Mouse (Mus musculus) layer of hippocampus, postnatal 36 days (tissue): ENCODE data around the gene Cdkal1. TPM values are rescaled to one million over a fixed set of nuclear protein-coding genes. Genes with fewer than 3 reads are reported as not detected.

Source experiments
- DNase-seq, 2 experiments: peaks; one replicate each; pipeline ENCODE4 v3.0.0; 2022
- total RNA-seq, 2 experiments: library from RNA; stranded (reverse); gene quantifications; 2 replicates each; pipeline ENCODE4 v1.2.3; 2021

Gene Cdkal1
- total RNA-seq, 2 experiments from 2014 or later = 22.7 to 29.0 TPM

DNA sequence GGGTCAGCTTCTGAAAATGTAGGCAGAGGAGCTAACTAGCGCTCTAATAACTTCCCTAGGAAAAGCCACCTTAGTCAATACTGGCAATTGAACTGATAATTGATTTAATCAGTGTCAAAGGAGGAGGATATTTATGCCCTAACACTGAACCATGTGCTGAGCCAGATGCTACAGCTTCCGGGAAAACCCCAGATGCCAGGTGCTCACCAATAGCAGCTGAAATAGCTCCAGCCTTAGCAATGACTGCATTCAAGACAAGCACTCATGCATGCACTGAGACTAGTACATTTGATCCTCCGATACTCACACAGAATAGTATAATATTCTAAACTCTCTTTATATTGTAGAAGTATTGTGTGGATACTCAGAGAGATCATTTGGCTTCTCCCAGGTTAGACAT, 368.8 kb downstream of the Cdkal1 start:
- DNase-seq = no peak

DNA sequence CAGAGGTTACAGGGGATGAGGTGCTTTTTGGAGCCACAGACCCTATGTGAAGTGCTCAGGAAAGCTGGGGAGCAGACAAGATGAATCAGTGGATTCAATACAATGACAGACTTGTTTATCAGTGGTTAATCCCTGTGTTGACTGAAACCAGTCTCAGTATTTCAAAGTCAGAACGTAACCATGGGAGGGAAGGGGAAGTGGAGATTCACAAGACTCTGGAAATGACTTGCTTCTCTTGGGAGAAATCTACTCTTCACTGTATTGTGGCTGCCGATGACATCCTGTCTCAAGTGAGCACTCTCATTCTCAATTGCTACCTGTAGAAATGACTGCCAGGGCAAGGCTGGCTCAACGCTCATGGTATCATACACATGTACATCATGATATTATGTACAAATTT, 371.5 kb downstream of the Cdkal1 start:
- no peak for DNase-seq

DNA sequence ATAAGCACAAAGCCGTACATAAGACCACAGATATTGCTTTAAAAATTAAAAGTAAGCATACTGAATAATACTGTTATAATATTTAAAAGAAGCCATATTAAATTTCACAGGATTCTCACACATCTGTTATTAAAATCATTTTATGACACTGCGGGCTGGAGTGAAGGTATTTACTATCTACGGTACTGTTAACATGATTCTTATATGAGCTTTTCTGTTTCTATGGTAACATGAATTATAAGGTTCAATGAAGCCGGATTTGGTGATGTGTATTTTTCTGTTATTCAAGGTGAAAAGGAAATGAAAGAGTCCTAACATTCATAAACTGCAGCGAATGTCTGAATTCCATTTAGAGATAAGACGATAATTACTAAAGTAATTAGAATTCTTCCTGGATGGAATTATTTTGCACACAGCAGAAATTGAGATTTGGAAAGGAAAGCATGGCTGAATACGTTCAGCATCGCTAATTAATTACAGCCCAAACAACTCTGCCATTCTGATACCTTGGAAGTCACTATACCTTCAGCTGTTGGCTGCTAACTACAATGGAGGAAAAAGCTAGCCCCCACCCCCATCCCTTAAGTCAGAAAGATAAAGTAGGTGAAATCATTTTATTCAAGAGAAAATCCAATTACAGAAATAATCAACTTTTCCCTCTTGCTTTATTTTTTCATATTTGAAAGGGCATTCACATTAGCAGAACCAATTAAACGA, 373.2 kb downstream of the Cdkal1 start:
- no peak for DNase-seq

DNA sequence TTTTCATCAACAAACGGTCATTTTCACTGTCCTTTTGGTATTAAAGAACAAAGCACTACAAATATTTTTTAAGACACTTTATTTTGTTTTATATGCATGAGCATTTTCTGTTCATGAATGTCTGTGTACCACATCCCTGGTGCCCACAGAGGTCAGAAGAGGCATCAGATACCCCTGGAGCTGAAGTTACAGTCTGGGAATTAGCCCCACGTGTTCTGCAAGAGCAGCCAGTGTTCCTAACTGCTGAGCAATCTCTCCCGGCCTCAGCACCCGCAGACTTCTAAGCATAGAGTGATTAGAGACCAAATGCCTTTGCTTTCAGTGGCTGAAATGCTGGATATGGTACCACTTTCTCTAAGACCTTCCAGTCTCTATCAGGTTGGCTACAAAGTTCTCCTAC, 379.1 kb downstream of the Cdkal1 start:
- DNase-seq = no peak

DNA sequence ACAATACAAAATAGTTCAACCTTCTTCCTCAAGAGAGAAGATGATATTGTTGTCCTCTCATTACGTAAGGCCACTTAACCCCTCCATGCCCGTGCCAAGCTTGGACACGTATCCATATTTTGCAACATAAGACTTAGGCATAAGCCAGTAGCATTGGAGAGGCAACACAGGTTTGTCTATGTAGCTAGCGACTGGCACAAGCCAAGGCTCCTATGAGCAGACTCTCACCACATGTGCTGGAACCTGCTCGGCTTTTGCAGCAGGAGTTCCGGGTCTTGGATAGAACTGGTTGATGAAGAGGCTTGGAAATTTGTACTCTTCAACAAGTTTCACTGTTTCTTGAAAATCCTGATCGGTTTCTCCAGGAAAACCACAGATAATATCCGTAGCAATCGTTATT, 381.2 kb downstream of the Cdkal1 start:
- DNase-seq = no peak

DNA sequence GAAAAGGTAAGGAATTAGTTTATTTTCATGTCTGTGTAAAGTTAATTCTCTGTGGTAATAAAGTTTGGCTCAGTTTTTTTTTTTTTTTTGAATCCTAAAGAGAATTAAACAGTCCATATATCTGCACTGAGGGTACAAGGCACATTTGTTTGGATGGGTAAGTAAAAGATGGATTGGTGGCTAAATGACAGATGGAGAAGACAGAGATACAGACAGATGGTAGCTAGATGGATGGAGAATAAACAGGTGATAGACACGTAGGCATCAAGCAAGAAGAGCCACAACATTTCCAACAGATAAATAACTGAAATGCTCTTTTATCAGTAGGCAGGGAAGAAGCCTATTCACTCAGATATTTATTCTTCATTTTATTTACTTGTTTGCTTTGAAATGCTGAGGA, 381.7 kb downstream of the Cdkal1 start:
- DNase-seq = no peak

DNA sequence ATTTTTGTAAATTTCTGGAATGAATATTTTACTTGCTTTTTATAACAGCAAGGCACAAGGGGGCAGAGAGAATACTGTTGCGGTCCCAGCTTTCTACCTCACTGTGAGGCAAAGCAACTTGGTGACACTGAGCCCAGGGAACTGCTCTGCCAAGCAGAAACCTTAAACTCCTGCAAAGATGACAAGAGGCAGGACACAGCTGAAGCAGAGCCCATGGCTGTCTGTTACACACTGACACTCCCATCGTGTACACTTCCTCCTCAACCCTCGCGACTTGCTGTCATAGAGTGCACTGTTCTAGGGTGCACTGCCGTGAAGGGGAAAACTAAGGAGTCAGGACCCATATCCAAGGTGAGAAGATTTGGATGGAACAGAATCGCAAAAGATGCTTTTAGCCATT, 393.2 kb downstream of the Cdkal1 start:
- no peak for DNase-seq

DNA sequence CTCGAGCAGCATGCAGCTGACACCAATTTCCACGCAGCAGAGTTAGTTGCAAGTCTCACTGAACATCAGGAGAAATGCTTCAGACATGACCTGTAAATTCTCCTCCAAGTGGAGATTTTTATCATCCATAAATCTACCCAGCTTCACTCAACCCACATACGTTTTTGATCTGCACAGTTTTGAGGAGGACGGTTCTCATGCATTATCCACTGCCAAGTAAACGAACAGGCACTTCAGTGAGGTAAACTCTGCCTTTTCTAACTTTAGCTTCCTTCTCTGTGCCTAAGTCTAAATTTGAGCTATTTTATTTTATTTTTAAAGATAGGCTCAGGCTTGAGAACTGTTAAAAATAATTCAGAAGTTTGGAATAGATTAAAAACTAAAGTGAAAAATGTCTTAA, 394.7 kb downstream of the Cdkal1 start:
- DNase-seq = no peak

DNA sequence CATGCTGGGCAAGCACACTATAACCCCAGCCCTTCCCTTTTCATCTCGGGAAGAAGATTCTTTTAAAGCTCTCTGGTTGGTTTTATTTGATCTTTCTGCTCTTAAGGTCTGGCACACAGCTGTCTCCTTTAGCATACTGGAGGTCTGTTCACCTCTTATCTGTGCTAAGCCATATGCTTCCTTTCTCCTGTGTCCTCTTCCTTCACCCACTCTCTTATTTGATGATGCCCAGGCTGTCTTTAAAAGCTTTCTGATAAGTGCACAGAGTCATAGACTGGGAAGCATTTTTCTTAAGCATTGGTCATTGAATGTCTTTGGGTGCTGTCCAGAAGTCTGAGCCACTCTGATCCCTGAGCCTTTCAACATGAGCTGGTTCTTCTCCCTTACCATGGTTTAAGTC, 397.1 kb downstream of the Cdkal1 start:
- no peak for DNase-seq

DNA sequence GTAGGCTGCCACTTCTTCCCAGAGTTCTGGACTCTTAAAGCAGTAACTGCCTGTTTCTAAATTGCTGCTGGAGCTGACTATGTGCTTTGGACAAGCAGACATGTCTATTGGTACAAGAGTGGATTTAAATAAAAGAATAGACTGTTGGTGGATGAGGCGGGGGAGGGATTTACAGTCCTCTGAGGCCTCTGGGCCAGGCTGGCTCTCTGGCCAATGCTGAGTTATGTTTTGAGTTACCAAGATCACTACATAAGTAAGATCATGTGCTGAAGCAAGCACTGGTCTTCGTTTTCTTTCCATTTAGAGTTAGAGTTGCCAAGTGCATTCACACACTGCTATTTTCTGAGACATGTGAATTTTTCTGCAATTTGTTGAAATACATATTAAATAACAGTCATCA, 418.4 kb downstream of the Cdkal1 start:
- DNase-seq = no peak

DNA sequence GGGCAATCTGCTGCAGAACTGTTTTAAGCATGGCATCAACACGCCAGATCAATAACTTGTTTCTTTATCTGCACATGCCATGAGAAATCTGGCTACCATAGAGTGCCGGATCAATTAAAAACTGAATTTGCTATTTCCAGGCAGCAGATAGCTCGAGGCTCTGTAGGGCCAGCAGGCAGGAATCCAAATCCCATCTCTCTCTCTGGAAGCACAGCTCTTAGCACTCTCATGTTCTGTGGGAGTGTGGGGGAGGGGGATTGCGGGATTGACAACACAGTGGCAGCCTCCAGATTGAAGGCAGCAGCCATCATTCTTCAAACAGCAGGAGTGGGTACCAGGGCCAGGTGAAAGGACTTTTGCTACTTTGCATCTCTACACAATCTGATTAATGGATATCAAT, 420.7 kb downstream of the Cdkal1 start:
- peak; percentile 56 to 57 for DNase-seq

DNA sequence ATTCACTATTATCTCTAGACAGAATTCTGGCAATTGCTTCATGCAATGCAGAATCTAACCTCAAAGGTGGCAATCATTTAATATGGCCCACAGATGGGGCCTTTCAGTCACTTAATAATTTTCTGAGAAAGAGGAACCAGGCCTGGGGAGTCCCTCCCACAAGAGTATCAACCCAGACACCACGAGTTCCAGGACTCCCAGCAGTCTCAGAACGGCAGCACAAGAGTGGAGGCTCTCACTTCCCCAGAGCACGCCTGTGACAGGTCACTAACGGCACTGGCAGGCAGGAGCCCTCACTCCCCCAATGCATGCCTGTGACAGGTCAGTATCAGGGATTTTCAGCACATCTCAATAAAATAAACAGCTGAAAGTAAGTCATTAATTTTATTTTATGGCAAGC, 424.6 kb downstream of the Cdkal1 start:
- DNase-seq = no peak

DNA sequence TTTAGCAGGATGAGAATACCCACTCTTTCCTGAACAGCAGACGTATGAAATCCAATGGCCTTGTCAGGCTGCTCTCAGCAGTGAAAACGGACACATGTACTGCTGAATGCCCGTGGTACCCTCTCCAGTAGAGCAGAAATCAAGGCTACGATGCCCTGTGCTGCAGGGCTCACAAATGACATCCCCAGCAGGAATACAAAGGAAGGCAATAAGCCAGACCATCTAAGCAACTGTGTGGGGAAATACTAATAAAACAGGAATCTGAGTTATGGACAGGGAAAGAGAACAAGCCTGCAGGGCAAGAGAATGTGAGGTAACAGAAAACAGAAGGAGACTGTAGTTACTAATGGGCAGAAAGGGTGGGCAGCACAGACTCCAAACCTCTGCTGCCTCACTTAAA, 425.6 kb downstream of the Cdkal1 start:
- no peak for DNase-seq

DNA sequence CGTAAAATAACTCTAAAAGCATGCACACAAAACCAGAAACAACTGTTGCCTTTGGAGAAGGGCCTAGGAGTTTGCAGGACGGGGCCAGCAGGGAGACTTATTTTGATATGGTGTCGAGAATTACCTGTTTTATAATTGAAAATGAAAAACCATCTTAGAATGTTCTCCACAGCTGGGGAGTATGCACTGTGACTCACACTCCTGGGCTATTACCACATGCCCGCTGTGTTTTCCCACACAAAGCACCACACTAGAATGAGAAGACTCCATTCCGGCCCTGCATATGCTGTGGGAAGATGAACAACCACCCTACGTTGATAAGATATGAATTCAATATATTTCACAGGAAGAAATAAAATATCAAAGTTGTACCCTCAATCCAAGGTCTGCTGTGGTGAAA, 426.3 kb downstream of the Cdkal1 start:
- DNase-seq = no peak

DNA sequence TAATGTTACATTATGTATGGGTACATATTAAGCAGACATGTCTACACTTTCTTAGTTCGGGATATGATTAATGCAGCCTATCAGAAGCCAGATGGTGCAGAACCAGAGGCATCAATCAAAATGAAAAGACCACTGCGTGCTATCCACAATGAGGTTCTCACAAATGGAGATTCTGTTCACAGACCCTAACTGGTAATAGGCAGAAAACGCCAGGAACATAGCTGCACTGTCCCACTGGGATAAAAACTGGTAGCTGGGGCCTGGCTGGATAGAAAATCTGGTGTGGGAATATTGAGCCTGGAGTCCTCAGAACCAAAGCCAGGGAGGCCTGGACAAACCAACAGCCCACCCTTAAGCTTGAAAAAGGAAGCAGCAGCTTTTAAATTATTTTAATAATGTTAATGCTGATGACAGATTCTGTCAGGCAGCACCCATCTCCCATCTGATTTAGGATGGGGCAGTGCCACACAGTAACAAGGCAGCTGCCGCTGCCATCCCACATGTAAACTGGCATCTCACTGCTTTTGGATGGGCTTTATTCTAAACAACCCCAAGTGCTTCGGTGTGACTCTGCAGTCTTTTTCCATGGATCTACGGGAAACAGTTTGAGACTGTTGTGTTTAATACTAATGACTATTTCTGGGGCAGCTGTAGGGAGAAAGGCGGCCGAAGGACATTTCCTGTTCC, 438.9 kb downstream of the Cdkal1 start:
- DNase-seq = peak in 1 of 2 experiments; percentile 31

DNA sequence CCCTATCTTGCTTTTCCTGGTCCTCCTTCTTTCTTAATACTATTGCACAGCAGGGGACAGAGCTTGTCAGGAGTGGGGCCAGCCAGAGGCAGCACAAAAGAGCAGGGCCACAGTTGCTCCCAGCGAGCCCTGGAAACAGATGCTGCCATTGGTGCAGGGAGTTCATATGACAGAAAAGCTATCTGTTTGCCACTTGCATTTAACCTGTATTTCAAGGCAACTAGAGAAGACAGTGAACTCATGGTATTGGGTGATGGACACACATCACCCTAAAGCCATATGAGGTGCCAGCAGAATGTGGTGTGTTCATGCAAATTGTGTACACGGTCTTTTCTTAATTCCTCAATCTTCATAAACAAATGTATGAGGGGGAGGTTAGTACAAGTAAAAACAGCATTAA, 439.5 kb downstream of the Cdkal1 start:
- DNase-seq = no peak

DNA sequence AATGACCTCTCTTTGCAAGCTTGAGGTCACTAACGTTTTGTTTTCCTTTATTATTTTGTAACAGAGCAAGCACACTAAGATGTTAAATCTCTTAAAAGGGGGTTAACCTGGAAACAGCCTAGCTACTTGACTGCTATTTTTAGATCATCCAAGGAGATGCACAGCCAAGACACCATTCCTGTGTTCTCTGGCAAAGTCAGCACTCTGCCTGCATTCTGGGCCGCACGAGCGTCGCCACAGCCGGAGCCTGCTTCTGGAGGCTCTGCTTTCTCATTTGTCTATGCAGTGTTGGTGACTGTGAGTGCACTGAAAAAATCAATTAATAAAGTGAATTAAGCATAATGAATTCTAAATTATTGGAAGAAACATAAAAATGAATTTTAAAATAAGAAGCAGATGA, 440.6 kb downstream of the Cdkal1 start:
- no peak for DNase-seq

DNA sequence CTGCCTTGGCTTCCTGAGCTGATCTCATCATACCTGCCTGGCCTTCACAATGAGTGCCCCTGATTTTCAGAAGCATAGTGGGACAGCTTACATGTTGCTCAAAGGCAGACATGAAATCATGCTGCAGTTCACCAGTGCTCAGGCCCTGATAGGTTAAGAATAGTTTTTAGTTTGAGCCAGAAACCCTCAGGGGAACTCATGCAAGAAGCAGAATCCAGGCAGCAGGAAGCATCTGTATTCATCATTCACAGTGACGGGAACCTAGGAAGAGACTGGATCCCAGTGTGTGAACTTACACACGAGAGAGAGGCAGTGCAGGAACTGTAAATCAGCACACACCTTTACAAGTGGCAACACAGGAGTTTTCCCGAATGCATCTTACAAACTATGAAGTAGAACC, 441.0 kb downstream of the Cdkal1 start:
- DNase-seq = no peak

DNA sequence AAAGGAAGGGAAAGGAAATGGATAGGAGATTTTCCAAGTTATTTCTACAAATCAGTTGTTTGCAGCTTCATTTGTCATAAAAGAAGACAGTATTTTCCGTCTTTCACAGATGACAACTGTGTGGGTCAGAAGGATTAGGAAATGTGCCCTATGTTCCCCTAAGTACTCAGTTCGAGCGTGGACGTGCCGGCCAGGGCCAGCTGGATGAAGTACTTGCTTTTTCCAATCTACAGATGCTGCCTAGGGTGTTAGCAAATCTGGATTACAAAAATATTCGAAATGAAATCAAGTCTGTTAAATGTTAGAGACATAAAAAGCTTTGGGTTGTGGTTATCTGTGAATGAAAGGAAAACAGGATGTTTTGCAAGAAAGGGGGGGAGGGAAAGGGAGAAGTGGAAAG, 444.3 kb downstream of the Cdkal1 start:
- DNase-seq = no peak

DNA sequence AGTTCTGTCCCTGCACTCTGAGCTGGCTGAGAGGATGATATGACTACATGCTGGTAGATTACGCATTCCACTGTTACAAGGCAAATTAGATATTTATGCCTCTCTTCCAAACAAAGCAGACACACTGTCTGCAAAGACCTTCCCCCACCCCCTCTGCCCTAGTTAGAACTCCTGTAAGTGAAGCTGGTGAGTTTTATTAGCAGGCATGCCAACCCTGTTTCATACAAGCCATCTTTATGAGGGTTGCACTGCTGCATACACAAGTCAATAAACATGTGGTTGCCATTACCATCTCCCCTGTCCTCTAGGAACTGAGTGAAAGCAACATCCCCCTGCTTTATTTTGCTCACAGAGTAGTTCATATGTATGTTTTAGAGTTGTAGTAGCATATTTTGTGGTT, 447.9 kb downstream of the Cdkal1 start:
- no peak for DNase-seq

DNA sequence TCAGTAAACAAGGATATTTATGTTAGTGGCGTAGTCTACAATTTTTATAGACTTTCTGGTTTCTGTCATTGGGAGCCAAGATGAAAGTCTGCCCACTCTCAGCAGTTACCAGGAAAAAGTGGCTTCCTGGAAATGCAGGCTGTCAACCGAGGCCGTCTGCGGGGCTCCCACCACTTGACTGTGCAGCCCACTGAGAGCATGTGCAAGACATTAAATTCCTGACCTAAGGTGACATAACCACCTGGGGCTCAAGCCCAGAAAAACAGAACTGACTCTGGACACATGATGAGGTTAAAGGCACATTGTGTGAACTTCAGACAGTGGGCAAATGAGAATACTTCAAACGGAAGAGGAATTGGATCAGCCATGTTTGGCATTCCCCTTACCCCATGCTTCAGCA, 450.2 kb downstream of the Cdkal1 start:
- no peak for DNase-seq

DNA sequence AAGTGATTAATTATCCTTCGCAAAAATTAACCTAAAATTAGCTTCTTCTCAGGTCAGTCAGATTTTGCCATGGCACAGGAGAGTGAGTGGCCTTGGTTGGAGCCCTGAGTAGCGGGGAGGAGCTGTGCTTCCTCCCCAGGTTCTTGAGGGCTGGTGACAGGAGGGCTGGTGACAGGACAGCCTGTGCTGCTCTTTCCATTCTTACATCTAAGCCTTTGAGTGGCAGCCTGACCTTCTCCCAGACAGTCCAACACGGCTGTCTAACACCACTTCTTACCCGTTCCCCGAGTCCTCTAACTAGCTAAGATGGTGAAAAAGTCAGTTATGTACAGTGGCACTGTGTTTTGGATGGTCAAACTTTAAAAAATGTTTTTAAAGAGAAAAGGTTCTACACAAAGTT, 452.3 kb downstream of the Cdkal1 start:
- no peak for DNase-seq

DNA sequence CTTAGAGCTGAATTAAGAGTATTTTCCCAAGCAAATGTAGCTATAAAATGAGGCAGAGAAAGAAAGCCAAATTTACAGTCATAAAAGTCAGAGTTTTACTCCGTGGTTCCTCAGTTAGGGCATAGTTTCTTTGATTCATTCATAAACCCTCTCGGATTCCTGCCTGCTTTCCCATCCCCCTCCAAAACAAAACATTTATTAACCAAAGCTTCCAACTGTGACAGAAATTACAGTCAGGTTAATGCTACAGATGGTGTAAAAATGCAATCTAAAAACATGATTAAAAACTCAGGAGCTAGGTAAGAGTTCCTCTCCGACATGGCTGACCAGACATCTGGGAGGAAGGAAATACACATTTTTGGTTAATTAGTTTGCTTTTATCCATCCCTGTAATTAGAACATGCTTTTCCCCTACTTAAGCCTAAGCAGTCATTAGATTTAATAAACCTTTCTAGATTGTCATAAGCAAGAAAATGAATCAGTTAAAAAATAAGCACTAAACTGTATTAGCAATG, 452.9 kb downstream of the Cdkal1 start:
- no peak for DNase-seq

DNA sequence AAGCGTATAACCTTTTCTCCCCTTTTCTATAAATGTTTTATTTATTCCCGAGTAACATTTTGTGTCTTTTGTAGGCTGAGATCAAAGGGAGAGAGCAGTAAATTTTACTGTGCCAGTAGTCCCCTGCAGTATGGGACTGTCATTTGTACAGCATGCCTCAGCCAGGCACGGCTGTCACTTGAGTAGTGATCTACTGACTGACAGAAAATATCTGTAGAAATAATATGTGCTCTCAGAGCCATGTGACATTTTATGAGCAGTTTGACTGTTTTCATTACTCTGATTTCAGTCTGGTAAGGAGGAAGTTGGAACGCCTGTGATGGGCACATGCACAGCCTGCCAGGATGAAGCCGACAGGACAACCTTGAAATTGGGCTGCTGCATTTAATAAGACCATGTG, 455.6 kb downstream of the Cdkal1 start:
- DNase-seq = no peak
